Mouse (Mus musculus) lung, postnatal 25 days (tissue): ENCODE measurements around the gene Adgrg1.
A peak's percentile ranks its signal among the peaks of the same experiment; 100 is the strongest.

Source experiments
- DNase-seq: peaks from one replicate; pipeline ENCODE4 v3.0.0; 2022; ENCODE audit warnings: low spot score

The Adgrg1 gene

DNA sequence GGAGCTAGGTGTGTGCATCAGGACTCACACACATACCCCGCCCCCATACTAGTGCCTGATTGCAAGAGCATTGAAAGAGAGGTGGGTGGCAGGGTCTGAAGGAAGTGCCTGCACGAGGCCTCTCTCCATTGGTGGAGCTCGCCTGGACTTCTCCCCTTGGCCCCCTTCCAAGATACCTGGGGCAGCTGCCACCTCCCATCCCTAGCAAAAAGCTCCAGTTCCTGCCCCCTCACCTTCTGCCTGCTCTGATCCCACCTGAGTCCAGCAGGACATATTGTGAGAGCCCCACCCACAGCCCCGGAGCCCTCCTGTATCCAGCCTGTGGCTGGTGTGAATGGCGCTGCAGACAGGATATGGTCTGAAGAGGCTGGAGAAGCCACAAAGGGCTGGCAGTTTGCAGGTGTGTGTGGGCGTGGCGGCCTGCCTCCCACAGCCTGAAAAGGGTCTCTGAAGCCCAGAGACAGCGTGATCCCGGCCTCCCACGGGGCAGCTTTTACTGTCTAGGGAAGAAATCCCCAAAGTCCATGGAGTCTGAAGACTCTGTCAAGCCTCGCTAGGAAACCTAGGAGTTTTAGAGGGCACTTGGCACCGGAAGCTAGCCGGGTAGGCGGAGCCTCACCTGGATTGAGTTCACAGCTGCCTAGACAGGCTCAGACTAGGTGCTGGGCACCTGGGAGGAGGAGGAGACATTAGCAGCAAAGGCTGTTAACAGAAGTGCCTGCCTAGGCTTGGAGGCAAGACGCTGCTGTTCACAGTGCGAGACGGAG lies 2.3 kb downstream of the Adgrg1 start:
- peak; percentile 78 for DNase-seq

DNA sequence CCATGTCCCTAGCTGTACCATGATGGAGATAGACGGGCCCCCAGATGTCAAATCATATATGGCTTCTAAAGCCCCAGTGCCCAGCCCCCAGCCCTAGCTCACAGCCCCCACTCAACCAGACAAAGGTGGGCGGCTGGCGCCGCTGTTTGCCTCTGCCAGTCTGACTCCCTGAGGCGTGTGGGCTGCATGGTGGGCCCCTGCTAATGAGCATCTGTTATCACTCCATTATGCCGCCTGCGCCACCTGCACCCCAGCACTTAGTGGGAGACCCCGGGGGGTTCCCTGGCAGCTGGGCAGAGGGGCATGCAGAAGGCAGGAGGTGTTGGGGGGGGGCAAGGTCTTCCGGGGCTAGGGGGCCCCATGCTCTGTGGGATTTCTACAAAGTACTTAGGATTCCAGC lies 3.6 kb downstream of the Adgrg1 start:
- no peak for DNase-seq

DNA sequence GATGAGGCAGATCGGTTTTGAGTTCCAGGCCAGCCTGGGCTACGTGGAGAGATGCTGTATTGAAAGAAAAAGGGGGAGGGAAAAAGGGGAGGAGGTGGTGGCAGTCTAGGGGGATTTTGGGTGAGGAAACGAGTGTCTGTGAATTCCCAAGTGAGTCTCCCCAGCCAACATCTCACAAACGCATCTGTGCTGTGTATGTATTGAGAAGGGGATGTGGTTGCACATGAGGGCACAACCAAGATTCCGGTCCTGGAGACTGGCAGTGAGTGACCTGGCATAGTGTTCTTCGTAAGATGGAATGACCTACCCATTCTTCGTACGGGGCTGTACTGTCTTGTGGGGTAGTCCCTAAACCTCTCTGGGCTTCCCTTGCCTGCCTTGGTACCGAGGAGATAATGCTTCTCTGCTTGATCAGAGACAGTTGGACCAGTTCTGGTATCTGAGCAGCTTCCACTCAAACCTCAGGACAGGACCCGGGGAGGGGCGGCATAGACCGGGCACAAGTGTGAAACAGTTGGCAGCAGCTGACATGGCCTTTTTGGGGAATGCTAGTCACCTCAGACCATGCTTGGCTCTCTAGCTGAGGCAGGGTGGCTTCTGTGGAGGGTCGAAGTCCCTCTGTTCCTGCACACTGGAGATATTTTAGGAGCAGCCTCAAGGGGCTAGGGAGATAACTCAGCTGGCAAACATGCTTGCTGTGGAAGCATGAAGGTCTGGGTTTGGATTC lies 4.2 kb downstream of the Adgrg1 start:
- DNase-seq = no peak

DNA sequence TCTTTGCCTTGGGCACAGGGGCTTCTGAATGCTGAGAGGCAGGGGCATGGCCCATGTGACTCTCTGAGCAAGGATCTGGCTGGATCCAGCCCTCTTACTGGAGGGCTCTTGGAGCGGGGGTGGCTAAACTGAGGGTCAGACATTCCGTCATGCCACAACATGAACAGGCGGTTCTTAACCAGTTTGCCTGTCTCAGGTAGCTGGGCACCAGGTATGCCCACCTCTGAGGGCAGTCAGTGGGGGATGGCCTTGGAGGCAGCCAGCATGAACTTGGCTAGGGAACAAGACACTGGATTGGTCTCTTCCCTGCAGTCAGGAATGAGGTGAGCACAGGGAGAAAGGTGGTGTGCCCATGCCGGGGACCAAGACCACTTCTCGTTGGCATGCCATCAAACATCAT lies 5.6 kb downstream of the Adgrg1 start:
- no peak for DNase-seq

DNA sequence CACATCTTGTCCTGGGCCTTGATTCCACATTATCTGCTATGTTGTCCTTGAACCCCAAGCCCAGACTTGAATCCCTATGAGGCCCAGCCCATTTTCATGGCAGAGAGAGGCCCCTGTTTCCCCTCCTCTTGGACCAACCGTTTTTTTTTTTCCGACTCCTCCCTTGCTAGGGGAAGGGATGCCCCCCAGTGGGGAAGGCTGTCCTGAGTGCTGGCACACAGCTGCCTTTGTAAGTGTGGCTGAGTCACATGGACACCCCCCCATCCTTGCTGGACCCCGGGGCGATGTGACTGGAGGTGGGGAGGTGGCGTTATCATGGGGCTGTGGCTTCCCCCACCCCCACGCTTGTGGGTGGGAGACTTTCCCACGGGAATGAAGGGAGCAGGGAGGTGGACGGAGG lies 6.4 kb downstream of the Adgrg1 start:
- no peak for DNase-seq

DNA sequence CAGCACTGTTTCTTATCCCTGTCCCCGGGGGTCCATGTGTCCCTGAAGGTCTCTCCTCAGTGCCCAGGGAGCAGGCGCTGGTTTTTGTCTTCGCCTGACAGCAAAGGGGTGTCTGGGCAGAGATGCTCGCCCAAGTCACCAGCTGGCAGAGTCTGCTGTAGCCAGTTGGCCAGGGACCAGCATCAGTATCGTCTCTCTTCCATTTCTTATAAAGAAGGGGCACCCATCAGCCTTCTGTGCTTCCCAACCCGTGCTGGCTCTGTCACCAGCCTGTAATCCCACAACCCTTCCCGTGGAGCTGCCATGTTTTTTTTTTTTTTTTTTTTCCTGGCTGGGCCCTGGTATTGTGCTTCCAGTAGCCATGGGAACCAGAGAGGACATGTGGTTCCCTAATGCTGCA lies 7.3 kb downstream of the Adgrg1 start:
- no peak for DNase-seq

DNA sequence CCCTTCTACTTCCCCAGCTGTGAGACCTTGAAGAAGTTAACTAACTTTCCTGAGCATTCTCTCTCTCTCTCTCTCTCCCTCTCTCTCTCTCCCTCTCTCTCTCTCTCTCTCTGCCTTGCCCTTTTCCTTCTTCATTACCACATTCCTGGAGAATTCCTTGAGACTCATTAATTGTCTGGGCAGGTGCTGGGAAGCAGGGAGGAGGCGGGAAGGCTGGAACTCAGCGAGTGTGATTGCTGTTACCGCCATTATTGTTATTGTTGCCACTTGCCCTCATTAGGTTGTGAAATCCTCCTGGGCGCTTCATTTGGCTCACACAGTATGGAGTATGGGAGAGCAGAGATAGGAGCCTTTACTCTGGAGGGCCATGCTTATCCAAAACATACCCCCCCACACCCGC lies 8.6 kb downstream of the Adgrg1 start:
- DNase-seq = no peak

DNA sequence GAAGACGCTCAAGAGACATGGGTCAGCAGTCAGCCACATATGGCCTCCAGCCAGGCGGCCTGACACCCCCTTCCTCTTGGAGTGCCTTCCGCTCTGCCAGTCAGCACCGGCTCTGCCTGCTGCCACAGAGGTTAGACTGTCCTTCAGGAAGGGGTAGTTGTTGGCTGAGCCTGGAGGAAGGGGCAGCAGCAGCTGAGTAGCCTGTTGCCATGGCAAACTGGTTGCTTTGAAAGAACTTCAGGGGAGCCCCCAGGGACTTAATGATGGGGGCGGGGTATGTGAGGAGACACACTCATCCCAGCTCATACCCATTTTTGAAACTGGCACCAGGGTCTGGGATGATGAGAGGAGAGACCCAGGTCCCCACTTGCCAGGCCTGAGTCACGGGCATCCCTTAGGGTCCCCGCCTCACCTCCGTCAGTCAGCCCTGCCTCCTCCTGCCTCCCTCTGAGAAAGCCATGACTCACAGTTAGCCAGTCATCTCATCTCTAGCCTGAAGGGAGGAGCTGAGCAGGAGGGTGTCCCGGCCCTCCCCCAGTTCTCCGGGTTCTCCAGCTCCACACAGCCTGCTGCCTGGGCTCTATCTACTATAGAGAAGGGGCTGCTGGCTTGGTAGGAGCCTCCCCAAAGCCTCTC lies 9.4 kb downstream of the Adgrg1 start:
- DNase-seq = no peak

DNA sequence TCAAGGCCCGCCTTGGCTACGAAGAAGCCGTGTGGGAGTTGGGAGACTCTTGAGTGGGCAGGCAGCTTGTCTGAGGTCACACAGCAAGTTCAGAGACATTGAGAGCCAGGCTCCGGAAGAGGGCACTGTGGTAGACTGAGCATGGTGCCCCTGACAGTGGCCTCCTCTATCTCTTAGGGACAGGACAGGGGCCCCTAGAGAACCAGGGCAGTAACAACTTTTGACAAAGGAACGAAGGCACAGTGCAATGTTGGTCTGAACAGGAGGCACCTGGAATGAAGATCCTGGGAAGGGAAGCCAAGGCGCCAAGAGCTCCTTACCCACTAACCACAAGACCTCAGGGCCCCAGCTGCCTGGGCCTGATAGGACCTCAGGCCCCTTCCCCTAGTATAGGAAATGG lies 10.5 kb downstream of the Adgrg1 start:
- DNase-seq = no peak

DNA sequence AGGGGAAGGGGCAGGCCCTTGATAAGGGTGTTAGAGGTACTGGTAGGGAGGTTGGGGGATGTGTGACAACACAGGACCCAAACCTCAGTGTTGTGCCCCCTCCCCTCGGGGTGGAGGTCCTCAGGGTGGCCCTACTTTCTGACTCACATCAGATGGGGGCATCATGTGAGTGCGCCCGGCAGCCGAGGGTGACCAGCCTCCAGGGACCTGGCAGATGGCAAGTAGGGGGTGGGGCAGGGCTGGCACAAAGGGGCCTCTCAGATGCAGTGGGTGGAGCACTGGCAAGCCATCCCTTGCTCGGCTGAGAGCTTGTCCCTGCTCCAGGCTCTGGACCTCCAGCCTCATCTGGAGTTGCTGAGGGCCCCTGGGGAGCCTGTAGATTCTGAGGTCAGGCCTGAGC lies 12.1 kb downstream of the Adgrg1 start:
- DNase-seq = no peak

DNA sequence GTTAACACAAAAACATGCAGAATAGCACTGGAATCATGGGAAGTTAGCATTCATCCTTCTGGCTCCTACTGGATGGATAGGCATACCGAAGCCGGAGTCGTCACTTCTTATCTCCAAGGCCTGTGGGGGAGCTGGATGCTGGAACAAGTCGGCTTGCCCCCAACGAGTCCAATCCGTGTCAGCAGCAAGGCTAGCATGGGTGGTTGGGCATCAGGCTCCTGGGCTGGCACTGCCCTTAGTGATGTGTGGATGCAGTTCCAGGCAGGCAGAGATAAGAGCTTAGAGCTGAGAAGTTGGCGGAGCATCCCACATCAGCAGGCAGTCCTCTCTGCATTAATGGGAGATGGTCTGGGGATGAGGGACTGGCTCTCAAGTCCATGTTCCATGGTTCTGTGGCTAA lies 13.0 kb downstream of the Adgrg1 start:
- DNase-seq = no peak

DNA sequence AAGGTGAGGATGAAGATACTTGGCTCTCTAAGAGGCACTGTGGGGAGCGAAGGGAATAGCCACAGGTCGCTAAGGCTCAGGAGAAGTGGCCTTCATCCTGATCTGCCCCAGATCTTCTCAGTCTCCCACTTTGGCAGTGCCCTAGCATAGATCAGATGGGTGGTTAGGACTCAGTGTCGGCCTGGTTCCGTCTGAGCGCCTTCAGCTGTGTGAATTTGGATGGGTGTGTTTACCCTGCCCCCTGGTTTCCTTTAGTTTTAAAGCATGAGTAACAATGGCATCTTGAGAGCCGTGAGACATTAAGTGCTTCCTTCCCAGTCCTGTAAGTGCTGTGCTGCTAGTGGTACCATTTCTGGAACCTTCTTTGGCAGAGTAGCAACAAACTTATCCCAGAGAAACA lies 14.1 kb downstream of the Adgrg1 start:
- DNase-seq = no peak

DNA sequence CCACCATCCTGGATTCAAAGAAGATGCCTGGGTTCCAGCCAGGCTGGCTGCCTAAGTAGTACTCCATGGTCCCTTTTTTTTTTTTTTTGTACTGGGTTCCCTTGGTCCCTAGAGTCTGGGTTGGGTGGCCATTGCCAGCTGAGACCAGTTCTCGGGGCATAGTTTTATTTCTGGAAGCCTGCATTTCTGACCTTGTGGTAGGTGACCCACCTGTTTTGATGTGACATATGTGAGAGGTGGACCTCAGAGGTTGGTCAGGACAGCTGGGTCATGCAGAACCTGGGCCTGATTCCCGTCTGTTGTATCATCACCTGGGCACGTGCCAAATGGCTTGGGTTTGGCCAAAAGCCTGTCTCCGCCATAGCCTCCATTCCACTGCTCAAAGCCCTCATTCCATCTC lies 15.2 kb downstream of the Adgrg1 start:
- no peak for DNase-seq

DNA sequence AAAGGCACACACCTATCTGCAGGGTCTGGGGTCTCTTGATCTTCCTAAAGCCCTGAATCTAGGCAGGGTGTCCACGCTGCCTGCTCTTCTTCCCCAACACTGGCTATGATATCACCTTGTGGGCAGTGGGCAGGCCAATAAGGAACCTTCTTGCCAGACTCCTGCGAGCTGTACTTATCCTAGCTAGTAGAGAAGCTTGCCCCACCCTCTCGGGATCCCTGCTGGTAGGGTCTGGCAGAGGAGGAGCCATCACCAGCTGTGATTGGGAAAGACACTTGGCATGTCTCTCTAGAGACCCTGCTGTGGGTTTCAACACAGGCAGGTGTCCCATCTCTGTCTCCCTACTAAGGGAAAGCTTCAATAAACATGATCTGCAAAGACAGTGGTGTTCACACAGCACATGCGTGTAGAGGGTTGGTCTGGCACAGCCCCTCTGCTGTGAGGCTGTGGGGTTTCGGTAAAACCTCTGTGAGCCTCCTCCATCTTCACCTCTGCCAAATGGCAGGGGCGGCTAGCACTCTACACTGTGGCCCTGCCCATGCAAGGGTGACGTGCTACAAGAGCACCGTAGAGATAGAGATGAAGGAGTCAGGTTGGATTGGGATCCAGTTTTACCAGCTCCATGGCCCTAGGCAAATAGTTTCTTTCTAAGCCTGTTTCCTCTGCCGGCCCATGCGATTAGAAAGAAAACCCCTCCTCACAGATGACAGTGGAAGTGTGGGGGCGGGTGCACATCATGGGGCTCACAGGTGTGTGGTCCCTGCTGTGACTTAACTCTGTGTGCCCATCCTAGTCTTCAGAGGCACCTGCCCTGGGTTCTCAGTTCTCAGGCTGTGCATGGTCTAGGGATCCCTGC lies 16.3 kb downstream of the Adgrg1 start:
- no peak for DNase-seq

DNA sequence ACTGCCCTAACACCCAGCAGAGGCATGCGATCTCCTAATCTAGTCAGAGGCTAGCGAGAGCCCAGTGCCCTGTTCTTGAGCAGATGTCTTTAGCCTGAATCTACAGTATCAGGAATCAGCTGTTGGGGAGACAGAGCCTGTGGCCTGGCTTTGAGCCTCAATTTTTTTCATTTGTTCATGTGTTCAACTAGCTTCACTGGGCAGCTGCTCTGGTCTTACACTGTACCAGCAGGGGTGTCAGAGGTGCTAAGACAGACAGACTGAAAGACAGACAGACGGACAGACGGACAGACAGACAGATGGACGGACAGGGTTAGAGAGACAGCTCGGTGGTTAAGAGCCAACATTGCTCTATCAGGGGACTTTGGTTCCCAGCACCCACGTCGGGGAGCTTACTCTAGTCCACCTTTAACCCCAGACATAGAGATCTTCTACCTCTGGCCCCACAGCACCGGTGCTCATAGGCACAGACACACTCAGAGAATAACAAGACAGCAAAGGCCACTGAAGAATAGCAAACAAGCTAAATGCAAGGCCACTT lies 17.0 kb downstream of the Adgrg1 start:
- no peak for DNase-seq

DNA sequence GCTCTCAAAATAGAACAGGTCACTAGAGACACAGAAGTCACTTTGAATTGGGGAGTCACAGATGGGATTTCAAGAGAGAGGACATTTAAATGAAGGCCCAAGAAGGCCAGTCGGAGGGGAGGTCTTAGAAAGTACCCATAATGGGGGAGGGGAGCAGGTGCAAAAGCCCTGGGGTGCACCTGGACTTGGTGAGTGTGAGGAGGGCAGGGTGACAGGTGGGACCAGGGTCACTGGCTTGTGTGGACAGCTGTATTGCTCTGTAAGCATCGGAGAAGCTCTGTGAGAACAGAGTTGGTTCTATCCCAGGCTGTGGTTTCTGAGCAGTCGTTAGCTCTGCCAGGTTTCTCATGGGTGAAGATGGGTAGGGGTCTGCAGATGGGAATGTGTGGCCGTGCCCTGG lies 17.5 kb downstream of the Adgrg1 start:
- DNase-seq = no peak

DNA sequence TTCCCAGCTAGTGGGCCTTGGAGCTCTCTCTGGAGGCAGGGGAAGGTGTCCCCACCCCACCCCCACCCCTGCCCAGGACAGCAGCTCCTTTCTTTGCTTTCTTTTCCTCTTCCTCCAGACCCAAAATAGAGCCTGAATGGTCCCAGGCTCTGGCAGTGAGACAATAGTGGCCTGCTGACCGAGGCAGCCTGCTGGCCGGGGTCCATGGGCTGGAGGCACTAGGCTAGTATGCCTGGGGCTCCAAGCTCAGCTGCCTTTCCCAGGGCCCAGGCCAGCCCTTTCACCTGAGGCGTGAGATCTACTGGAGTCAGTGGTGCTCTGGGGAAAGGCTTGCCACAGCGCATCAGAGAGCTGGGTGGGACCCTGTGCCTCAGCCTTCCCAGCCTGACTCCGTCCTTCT lies 18.0 kb downstream of the Adgrg1 start:
- peak; percentile 55 for DNase-seq

DNA sequence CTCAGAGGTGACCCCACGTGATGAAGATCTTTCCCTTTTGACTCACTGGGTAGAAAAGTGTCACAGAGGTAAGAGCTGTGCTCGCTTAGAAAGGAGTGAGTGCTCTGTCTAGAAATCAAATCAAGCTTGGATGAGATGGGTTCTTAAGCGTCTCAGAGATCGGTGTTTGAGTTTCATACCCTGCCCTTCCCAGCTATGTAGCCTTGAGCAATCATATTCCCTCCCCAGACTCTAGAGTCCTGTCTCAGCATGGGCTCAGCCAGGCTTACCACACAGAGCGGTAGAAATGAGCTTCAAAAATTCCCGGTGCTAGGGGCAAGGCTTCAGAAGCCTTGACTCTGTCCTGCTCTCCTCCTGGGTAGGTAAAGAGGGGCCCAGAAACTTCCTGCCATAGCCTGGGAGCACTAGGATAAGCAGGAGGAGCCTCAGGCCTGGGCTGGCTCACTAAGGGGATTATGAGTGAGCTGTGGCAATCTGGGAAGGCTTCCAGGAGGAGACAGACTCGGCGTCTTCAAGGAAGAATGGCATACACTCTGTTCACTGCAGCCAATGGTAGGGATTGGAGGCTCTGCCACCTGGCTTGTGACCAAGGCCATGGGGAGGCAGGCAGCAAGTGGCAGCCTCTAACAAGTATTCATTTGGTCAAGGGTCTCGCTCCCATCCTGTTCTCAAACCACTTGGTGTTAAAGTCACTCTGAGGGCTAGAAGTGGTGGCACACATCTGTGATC lies 18.6 kb downstream of the Adgrg1 start:
- no peak for DNase-seq

DNA sequence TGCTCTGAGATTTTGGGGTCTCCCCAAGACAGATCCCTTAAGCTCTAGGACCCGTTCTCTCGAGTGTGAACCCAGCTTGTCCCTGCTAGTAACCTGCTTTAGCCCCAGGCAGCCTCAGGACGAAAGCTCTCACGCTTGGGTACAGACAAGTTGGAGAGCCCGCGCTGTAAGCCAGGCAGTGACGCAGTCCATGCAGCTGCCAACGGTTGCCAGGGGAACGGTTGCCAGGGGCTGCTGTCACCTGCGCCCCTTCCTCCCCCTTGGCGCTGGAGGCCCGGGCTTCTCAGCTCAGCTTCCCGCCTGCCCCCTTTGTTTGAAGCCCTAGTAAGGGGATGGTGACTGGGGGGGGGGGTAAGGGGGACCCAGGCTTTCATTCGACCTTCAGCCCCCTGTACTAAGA lies 19.5 kb downstream of the Adgrg1 start:
- DNase-seq = no peak

DNA sequence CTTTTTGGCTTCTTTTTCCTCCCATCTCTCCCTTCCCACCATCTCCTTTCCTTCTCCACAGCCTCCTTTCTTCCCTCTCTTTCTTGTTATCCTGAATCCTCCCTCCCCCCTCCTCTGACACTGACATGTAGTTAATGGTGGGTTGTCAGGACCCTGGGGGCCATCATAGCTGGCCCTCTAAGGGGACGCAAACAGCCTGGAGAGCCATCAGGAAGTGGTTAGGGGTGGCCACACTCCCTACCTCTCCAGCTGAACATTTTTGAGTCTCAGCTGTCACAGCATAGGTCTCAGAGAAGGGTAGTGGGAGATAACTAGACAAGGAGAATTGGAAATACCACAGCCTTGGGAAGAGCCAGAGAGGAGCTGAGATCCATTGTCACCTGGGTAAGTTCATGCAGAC lies 20.0 kb downstream of the Adgrg1 start:
- DNase-seq = no peak

DNA sequence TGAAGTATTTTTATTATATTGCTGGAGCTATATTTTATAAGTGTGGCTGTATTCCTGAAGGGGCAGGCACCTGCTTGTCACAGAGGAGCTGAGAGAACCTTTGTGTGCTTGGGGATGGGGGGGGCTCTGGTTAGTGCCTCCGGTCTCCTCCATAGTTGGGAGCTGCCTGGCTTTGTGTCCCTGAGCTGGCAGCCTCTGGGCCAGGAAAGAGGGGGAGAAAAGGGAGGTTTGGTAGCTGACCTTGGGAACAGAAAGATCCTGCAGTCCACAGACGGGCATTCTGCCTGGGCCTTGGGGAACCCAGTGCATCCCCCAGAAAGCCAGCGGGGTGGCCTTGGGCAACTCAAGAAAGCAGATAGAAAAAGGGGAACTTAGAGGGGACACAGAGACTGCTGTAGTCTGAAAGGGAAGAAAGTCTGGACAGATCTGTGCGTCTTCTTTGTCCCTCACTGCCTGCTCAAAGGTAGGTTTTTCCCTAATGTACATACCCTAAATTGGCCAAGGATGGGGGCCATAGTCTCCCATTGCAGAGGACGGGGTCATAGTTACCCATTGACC lies 20.9 kb downstream of the Adgrg1 start:
- no peak for DNase-seq
